Mouse (Mus musculus): Measurements from ENCODE around the gene Phf12.

The Phf12 gene

DNA sequence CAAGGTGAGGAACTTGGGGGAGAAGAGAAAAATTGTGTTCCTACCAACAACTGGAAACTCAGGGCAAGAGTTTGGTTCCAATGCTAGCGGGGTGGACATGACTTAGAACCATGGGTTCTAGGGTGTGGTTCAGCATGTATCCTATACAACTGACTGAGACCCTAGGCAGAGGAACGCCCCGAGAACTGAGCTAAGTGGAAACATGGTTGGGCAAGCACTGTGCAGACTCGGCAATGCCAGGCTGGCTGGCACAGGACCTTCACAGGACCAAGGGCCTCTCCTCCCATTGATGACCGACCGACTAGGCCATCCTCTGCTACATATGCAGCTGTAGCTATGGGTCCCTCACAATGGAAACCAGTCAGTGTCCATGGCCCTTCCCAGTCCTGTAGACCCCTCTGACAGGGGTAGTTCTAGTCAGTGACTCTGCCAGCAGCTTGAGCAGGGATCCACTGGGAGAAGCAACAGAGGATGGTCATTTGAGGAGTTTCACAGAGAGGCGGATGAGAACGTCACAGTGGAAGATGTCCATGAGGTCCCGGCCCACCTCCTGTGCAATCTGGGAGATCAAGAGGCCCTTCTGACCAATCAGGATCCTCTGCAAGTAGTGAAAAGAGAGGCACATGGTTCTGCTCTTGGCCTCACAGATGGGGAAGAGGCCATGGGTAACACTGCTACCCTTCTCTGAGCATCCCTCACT lies 91.2 kb downstream of the Phf12 start:
- no peak for DNase-seq (ENCODE audit: low spot score)

GRCm38 (mm10) chr11:78074277-78074652 lies 91.7 kb downstream of the Phf12 start:
- DNase-seq (ENCODE audit: low spot score): no peak

- DNase-seq (ENCODE audit: low spot score): no peak
These were observed 92.1 kb downstream of the Phf12 start for GRCm38 (mm10) chr11:78074666-78075065.

All from T-cell, adult 2 months (primary cell).